Mouse (Mus musculus): ENCODE data around the gene Gm45062.

The Gm45062 gene

DNA sequence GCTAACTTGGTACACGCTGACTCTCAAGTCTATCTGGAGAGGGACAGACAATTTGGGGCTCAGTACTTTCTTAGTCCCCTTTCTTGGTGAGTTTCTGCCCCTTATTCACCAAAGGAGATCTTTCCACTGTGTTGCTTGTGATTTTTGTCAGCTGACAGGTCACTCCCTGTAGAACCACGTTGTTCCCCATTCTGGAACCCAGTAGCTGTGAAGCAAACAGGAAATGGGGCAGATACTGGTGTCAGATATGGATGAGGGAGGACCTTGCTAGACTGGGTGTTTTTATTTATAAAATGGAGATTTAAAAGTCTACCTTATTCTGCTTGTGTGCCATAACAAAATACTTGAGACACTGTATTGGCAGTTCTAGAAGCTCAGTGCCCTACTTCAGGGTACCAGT lies 358.1 kb downstream of the Gm45062 start:
- DNase-seq (ENCODE audit: low read depth, low spot score) = no peak

DNA sequence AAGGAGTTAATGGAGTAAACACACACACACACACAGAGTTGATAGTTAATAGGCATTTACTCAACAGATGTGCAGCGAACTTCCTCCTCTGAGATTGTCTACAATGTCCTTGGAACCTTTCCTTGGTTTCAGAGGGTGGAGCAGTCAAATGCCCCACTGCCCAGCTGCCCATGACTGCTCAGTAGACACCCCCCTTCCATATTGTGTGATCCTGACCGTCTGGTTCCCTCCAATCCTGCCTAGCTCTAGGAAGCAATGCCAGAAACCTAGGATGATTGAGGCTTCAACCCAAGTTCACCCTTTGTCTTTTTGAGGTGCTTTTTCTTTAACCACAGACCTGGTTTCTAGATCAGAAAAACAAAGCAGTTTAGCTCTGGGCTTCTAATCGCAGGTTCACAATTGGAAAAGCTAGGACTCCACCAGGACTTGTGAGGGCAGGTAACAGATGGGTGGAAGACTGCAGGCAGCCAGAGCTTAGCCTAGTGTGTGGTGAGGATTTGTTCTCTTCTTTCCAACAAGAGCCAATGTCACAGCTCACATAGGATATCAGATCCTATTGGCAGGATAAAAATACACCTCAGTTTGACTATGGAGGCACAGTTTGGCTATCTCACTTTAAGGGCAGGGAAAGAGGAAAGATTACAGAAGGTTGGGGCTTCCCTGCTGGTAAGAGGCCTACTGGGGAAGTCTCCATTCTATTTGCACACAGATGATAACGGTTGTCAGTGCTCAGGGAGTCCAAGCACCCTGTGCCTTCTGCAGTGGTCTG lies 360.5 kb downstream of the Gm45062 start:
- DNase-seq (ENCODE audit: low read depth, low spot score) = no peak

DNA sequence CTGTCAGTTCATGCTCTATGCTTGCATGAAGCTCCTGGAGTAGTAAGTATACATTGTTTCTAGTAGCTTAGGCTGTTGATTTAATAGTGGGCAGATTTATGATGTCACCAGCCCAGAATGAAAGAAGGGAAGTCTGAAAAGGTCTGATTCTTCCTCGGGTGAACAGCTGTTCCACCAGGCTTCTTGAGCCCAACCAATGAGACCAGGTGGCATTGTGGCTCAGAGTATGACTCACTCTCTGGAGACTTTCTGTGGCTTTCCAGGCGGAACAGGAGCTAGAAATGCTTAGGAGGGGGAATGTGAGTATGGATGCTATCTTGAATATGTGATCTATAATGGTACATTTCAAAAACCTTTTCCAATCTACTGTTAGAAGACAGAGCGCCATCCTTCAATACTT lies 363.8 kb downstream of the Gm45062 start:
- no peak for DNase-seq (ENCODE audit: low read depth, low spot score)

DNA sequence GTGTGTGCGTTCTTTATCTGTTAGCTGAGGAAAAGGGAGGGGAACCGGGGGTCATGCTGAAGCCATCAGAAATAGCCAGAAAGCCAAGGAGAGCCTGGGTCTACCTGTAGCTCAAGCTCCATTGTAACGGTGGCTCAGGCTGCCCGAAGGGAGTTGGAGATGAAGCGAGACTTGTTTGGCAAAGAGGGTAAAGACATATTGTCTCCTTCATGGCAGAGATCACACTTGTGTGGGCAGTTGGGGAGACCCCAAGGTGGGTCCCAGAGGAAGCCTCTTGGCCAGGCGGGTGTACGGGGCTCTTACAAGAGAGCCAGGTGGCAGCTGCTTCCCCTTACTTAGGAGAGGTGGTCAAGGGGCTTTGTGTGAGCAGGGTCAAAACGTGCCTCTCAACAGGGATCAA lies 369.0 kb downstream of the Gm45062 start:
- DNase-seq (ENCODE audit: low read depth, low spot score) = no peak

DNA sequence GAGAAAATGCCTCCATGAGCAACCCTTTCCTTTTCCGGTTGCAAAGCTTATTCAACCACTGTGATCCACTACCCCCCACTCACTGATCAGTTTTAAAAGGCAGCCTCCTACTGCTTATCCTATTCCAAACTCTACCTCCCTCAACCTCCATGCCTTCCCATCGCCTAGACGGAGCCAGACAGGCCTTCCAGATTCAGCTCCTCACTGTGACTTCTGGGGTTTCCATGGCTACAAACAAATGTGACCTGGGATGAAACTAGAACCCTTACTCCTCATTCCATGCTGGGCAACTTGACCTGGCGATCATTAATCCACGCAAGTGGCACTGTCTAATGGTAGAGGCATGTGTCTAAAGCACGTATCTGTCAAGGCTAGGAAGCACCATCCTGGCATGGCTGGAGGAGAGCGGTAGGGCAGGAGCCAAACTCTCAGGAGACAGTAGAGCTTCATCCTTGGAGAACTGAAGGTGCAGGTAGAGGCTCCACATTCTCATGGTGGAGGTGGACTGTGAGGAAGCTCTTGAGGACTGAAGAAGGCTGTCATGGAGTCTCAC lies 369.5 kb downstream of the Gm45062 start:
- no peak for DNase-seq (ENCODE audit: low read depth, low spot score)

DNA sequence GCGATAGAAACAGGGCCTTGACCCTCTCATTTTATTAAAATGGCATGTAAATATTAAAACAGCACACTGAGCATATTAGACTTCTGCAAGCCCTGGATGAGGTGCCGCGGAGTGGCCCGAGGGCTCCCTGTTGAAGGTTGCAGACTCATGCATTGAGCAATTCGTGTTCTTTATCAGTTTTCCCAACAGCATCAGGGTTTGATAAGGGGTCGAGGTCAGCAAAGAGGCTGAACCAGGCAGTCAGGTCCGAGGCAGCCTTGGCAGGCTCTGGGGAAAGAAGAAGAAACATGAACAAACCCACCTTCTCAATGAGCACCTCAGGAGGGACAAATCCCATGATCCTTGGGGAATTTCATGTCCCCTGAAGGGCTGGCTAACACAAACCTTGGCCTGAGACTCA lies 371.3 kb downstream of the Gm45062 start:
- no peak for DNase-seq (ENCODE audit: low read depth, low spot score)

DNA sequence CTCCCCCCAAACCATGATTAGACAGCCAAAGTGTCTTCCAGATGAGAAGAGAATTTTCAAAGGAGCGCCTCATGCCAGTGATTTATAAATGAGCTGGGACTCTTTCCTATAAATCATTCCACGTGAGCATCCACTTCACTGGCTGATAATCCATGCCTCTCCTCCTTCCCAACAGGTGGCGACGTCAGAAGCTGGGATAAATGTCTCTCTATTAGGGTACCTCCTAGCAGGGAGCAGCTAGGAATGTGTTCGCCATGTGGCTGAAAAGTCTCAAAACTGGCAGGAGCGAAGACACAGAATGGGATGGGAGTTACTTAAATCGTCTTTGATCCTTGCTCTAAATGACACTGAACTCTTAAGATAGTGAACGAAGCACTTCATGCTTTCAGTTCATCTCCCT lies 372.1 kb downstream of the Gm45062 start:
- no peak for DNase-seq (ENCODE audit: low read depth, low spot score)

DNA sequence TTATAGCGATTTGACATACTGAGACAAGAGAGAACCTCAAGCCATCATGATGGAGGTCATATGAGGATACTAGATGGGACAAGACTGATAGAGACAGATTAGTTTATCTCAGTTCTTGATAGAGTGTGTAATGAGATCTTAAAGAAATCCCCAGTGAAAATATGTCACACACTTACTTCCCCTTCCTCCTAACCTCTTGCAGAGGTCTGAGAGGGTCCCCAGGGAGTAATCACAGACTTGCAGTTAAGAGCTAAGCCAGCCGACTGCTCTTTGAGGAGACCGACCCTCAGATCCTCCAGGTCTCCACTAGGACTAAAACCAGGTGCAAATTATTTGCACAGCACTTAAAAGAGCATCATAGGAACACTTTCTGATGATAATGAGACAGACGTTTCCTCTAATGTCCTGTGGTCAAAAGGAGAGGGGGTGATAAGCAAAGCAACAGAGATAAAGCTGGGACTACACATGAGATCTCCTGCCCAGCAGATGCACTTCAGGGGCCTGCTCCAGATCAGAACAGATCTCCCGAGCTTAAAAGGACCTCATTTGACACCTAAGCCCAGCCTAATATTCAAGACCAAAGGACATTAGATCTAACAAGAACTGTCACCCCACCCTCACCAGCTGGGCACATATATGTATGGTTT lies 372.9 kb downstream of the Gm45062 start:
- peak; percentile 75 for DNase-seq (ENCODE audit: low read depth, low spot score)

DNA sequence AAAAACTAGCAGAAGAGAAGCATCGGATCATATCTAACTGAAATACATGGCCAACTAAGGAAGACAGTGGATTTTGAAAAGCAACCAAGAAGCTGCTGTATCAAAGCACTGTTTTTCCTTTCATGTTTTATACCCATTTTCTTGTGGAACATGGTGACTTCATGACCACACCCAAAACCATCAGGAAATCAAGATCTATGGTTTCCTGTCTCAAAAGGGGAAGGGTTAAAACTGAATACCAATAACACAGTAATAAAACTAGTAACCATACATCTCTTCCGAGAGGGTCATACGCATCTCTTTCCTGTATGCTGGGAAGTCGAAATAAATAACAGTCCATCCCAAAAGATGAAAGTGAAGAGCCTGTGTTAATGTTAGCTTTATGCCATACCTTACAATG lies 373.5 kb downstream of the Gm45062 start:
- DNase-seq (ENCODE audit: low read depth, low spot score) = no peak

DNA sequence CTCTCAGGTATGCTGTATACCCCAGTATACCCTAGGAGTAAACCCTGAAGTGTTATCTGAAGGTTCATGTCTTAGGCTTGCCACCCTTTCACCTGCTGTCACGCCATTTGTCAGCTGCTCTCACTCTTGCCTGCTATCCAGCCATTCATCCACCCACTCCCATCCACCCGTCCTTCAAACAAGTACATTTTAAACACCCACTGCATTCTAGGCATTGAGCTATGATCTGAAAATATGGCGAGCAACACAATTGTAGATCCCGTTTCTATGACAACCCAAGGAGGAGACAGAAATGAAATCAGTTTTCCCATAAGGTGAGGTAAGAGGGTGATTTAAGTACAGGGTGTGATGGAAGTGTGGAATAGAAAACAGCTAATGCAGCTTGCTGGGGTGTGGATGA lies 378.9 kb downstream of the Gm45062 start:
- no peak for DNase-seq (ENCODE audit: low read depth, low spot score)

DNA sequence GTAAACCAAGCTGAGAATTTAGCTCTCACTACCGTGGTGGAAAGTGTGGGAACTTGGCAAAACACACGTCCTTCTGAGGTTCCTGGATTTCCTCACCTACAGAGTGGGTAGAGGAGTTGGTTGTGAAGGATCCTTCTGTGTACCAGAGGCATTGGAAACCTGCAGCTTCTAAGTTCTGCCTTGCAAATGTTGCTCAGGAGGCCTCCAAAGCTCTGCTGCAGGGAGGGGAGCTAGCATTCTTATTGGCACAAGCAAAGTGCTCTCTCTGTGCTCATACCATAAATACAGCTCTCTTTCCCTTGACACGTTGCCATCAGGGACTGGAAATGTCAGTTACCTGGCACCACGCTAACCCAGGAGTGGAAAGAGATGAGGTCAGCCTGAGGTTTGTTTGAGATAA lies 379.6 kb downstream of the Gm45062 start:
- DNase-seq (ENCODE audit: low read depth, low spot score) = no peak

DNA sequence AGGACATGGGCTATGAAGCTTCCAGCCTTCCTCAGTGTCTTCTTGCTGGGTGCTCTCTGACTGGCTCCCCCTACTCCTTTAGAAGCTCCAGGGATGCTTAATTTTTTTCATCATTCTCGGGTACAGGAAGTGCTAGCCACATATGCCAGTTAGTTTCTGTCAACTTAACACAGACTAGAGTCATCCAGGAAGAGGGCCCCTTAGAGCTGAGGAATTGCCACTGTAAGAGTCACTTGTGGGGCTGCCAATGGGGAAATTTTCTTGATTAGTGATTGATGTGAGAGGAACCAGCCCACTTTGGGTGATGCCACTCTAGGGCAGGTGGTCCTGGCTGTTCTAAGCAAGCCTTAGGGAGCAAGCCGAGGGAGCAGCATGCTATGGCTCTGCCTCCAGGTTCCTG lies 380.3 kb downstream of the Gm45062 start:
- no peak for DNase-seq (ENCODE audit: low read depth, low spot score)

DNA sequence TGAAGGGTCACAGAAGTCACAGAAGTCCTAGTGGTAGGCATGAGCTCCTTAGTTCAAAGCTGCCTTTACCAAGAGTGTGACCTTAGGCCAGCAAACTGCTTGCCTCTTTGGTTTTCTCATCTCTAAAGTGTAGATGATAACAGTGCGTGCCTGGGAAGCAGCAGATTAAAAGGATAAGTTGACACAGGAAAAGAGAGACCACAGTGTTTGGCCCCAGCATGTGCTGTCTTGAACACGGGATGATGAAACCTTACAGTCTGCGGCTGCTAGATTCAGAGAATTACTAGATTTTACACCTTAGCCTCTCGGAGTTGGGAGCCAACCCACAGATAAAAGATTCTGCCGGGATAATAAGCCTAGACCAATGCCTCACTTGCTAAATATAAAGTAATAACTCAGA lies 381.6 kb downstream of the Gm45062 start:
- DNase-seq (ENCODE audit: low read depth, low spot score) = no peak

DNA sequence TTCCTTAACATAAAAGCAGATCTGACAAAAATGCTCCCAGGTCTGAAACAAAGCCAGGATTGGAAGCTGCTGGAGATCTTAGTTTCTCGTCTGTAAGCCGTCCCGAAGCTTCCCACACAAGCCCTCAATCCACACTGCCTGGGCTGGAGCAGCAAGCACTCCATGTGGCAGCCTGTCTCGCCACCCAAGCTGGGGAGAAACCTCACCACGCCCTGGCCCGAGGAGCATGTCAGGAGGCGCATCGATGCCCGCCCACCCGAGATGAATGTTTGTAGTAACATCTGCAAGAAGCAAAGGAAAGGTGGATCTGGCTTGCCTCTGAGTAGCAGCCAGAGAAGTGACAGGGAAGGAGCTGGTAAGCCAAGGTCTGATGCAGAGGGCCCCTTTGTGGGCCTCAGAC lies 385.5 kb downstream of the Gm45062 start:
- DNase-seq (ENCODE audit: low read depth, low spot score) = no peak

DNA sequence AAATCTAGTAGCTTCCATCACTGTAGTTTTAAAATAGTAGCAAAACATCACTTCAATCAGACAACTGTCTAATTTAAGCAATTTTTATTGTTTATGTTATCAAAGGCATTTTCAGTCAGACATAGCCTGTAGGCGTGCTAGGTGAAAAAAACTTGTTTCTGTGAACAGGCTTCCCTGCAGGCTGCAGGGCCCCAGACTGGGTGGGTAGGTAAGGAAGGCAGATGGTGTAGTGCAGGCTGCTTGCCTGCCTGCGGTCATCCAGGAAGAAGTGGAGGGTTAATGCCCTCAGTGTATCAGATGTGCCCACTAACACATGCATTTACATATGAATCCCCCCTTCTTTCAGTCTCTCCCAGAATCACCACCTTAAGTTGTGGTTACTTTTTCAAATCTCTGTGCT lies 386.5 kb downstream of the Gm45062 start:
- no peak for DNase-seq (ENCODE audit: low read depth, low spot score)
